Mouse (Mus musculus): ENCODE measurements at regions not wholly inside any gene's neighbourhood (a gene's known extent, or its start where the extent isn't known, plus 50 kb on each side); places are given as distances from the start of the nearest gene placed in this dataset.

- Histone ChIP-seq H3K36me3 (ENCODE audit: control insufficient read depth, insufficient read depth, low read length) (no peaks in the 10 kb centered on the region), H3K9ac (replicated peaks; ENCODE audit: low read depth, low read length) (no peak overlapping the region), H3K4me2 (replicated peaks; ENCODE audit: low read depth, low read length) (no peak overlapping the region), H3K4me3 (ENCODE audit: low read depth, low read length) (no peak overlapping the region), H3K9me3 (ENCODE audit: control insufficient read depth, low read depth, low read length) (no peaks in the 10 kb centered on the region), H3K4me1 (ENCODE audit: control insufficient read depth, insufficient read depth, low read length) (no peaks in the 10 kb centered on the region), H3K27ac (ENCODE audit: low read length) (no peak overlapping the region), H3K27me3 (ENCODE audit: control insufficient read depth, insufficient read depth, low read length) (no peaks in the 10 kb centered on the region)
- 41% methylated on average over 20 of the region's 20 CpGs for WGBS
- ATAC-seq (ENCODE audit: insufficient number of reproducible peaks, insufficient read depth, low FRiP score, low read depth) = no peak
Observed at GRCm38 (mm10) chr4:148384251-148385230, 60.0 kb downstream of the Ubiad1 start.

DNA sequence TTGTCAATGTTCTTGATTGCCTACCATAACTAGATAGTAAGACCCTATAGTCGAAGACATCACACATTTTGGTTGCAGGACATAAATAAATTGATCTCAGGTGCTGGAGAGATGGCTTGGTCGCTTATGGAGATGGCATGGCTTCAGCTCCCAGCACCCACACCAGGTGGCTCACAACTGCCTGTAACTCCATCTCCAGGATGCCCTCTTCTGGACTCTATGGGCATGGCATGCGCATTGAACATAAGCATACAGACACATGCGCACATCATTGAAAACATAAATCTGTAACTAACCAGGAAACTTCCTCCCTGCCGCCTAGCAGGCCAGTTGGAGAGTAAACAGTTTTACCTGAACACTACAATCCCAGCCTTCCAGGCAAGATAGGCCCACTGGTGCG lies 64.0 kb downstream of the Ubiad1 start:
- 85% methylated on average over 6 of the region's 6 CpGs for WGBS
- H3K27me3 ChIP-seq (ENCODE audit: control insufficient read depth, insufficient read depth, low read length) = no peaks in the 10 kb centered on the region

DNA sequence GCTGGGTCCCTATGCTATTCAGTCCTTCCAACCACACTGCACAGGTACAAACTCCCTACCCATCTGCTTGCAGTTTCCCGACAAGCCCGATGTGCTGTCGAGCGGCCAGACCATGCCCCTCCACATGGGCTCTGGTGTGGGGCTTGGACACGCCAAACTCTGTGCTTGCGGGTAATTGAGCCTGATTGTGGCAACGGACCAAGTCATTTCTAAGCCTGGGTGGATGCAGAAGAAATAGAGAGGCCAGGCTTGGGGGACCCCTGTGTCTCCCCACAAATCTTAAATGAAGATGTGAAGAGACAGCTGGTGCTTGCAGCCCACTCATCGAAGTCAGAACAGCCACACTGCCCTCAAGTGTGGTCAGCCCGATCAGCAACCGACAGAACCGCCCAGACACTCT lies 66.1 kb downstream of the Ubiad1 start:
- 78% methylated on average over 11 of the region's 11 CpGs for WGBS
- Histone ChIP-seq H3K4me3 (ENCODE audit: low read depth, low read length) (no peak overlapping the region), H3K9me3 (ENCODE audit: control insufficient read depth, low read depth, low read length) (no peaks in the 10 kb centered on the region)

More for the DNA sequence above, 64.0 kb downstream of the Ubiad1 start:
- Histone ChIP-seq H3K36me3 (ENCODE audit: control insufficient read depth, insufficient read depth, low read length) (no peaks in the 10 kb centered on the region), H3K4me2 (replicated peaks; ENCODE audit: low read depth, low read length) (no peak overlapping the region), H3K4me3 (ENCODE audit: low read depth, low read length) (no peak overlapping the region), H3K9ac (replicated peaks; ENCODE audit: low read depth, low read length) (no peak overlapping the region), H3K4me1 (ENCODE audit: control insufficient read depth, insufficient read depth, low read length) (no peaks in the 10 kb centered on the region), H3K27ac (ENCODE audit: low read length) (no peak overlapping the region), H3K9me3 (ENCODE audit: control insufficient read depth, low read depth, low read length) (no peaks in the 10 kb centered on the region)
- no peak for ATAC-seq (ENCODE audit: insufficient number of reproducible peaks, insufficient read depth, low FRiP score, low read depth)

DNA sequence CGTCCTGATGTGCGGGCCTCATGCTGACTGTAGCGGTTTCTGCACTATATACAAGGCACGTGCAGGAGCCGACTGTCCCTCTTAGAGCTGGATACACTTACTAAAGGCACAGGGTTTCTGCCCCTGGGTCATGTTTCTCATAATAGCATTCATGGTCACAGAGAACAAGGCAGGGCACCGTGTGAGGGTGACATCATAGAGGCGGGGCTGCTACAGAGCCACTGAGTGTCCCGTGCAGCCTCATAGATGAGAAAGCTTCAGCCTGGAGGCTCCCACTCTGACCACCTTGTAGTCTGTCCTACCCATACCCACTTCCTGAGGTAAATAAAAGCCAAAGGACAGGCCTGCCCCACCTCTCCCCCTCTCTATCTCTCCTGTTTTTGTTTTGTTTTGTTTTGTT lies 67.2 kb downstream of the Ubiad1 start:
- 43% methylated on average over 8 of the region's 8 CpGs for WGBS
- no peak overlapping the region for H3K4me2 ChIP-seq (replicated peaks; ENCODE audit: low read depth, low read length)
- ATAC-seq (ENCODE audit: insufficient number of reproducible peaks, insufficient read depth, low FRiP score, low read depth) = no peak

More for the DNA sequence above, 66.1 kb downstream of the Ubiad1 start:
- ATAC-seq (ENCODE audit: insufficient number of reproducible peaks, insufficient read depth, low FRiP score, low read depth) = no peak
- H3K36me3 ChIP-seq (ENCODE audit: control insufficient read depth, insufficient read depth, low read length) = no peaks in the 10 kb centered on the region
- H3K4me2 ChIP-seq (replicated peaks; ENCODE audit: low read depth, low read length) = no peak overlapping the region
- no peaks in the 10 kb centered on the region for H3K27me3 ChIP-seq (ENCODE audit: control insufficient read depth, insufficient read depth, low read length)
- no peak overlapping the region for H3K9ac ChIP-seq (replicated peaks; ENCODE audit: low read depth, low read length)
- no peak overlapping the region for H3K27ac ChIP-seq (ENCODE audit: low read length)
- H3K4me1 ChIP-seq (ENCODE audit: control insufficient read depth, insufficient read depth, low read length) = no peaks in the 10 kb centered on the region

GRCm38 (mm10) chr4:148376439-148376838 lies 68.1 kb downstream of the Ubiad1 start:
- H3K4me1 ChIP-seq (ENCODE audit: control insufficient read depth, insufficient read depth, low read length) = no peaks in the 10 kb centered on the region
- H3K9me3 ChIP-seq (ENCODE audit: control insufficient read depth, low read depth, low read length) = no peaks in the 10 kb centered on the region
- no peak overlapping the region for H3K4me3 ChIP-seq (ENCODE audit: low read depth, low read length)
- H3K36me3 ChIP-seq (ENCODE audit: control insufficient read depth, insufficient read depth, low read length) = no peaks in the 10 kb centered on the region
- WGBS = 31% methylated on average over 3 of the region's 3 CpGs
- no peak overlapping the region for H3K9ac ChIP-seq (replicated peaks; ENCODE audit: low read depth, low read length)
- no peak overlapping the region for H3K4me2 ChIP-seq (replicated peaks; ENCODE audit: low read depth, low read length)
- H3K27me3 ChIP-seq (ENCODE audit: control insufficient read depth, insufficient read depth, low read length) = no peaks in the 10 kb centered on the region
- no peak overlapping the region for H3K27ac ChIP-seq (ENCODE audit: low read length)
- ATAC-seq (ENCODE audit: insufficient number of reproducible peaks, insufficient read depth, low FRiP score, low read depth) = no peak

More for the DNA sequence above, 67.2 kb downstream of the Ubiad1 start:
- Histone ChIP-seq H3K27ac (ENCODE audit: low read length) (no peak overlapping the region), H3K36me3 (ENCODE audit: control insufficient read depth, insufficient read depth, low read length) (no peaks in the 10 kb centered on the region), H3K9ac (replicated peaks; ENCODE audit: low read depth, low read length) (no peak overlapping the region), H3K27me3 (ENCODE audit: control insufficient read depth, insufficient read depth, low read length) (no peaks in the 10 kb centered on the region), H3K9me3 (ENCODE audit: control insufficient read depth, low read depth, low read length) (no peaks in the 10 kb centered on the region), H3K4me3 (ENCODE audit: low read depth, low read length) (no peak overlapping the region), H3K4me1 (ENCODE audit: control insufficient read depth, insufficient read depth, low read length) (no peaks in the 10 kb centered on the region)

- no peak overlapping the region for H3K27ac ChIP-seq (ENCODE audit: low read length)
- no peaks in the 10 kb centered on the region for H3K36me3 ChIP-seq (ENCODE audit: control insufficient read depth, insufficient read depth, low read length)
- H3K9me3 ChIP-seq (ENCODE audit: control insufficient read depth, low read depth, low read length) = no peaks in the 10 kb centered on the region
- ATAC-seq (ENCODE audit: insufficient number of reproducible peaks, insufficient read depth, low FRiP score, low read depth) = no peak
- no peak overlapping the region for H3K4me2 ChIP-seq (replicated peaks; ENCODE audit: low read depth, low read length)
- no peak overlapping the region for H3K4me3 ChIP-seq (ENCODE audit: low read depth, low read length)
- no peaks in the 10 kb centered on the region for H3K27me3 ChIP-seq (ENCODE audit: control insufficient read depth, insufficient read depth, low read length)
- no peaks in the 10 kb centered on the region for H3K4me1 ChIP-seq (ENCODE audit: control insufficient read depth, insufficient read depth, low read length)
- H3K9ac ChIP-seq (replicated peaks; ENCODE audit: low read depth, low read length) = no peak overlapping the region
- 90% methylated on average over 7 of the region's 7 CpGs for WGBS
Observed at GRCm38 (mm10) chr4:148371489-148371888, 73.1 kb downstream of the Ubiad1 start.

DNA sequence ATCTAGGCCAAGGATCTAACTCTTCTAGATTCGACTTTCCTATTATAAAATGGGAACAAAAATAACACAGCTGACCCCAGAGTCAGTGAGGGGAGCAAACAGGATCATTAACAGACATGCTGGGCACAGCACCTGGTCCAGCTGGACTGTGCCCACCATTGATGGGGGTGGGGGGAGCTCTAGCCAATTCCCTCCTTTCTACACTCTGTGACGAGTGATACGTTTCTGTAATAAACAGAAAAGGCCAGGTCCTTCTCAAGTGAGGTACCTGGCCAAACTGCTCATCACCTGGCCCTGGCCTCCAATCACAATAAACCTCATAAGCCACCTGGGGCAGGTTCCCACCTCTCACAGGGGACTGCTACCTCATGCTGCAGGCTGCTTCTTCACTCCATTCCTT lies 76.9 kb downstream of the Ubiad1 start:
- 76% methylated on average over 3 of the region's 3 CpGs for WGBS
- H3K9ac ChIP-seq (replicated peaks; ENCODE audit: low read depth, low read length) = no peak overlapping the region
- H3K4me1 ChIP-seq (ENCODE audit: control insufficient read depth, insufficient read depth, low read length) = no peaks in the 10 kb centered on the region
- H3K36me3 ChIP-seq (ENCODE audit: control insufficient read depth, insufficient read depth, low read length) = no peaks in the 10 kb centered on the region
- H3K4me2 ChIP-seq (replicated peaks; ENCODE audit: low read depth, low read length) = no peak overlapping the region
- no peaks in the 10 kb centered on the region for H3K9me3 ChIP-seq (ENCODE audit: control insufficient read depth, low read depth, low read length)
- no peak for ATAC-seq (ENCODE audit: insufficient number of reproducible peaks, insufficient read depth, low FRiP score, low read depth)
- no peaks in the 10 kb centered on the region for H3K27me3 ChIP-seq (ENCODE audit: control insufficient read depth, insufficient read depth, low read length)
- H3K27ac ChIP-seq (ENCODE audit: low read length) = no peak overlapping the region
- H3K4me3 ChIP-seq (ENCODE audit: low read depth, low read length) = no peak overlapping the region

DNA sequence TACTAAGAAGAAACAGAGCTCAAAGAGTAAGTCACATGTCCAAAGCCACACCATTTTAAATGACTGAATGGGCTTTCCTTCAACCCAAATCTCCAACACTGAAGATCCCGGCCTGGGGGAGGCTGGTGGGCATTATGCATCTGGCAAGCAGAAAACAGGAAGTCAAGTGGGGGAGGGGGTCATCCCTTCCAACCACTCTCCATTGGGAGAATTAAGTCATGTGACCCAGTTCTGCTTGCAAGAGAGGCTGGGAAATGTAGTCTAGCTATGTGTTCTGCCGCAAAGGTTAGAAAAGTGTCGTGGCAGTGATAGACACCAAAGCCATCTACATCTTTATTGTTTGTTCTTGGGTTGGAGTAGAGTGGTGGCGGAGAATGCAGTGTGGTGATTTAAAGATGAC lies 78.0 kb upstream of the Disp3 start:
- no peak overlapping the region for H3K27ac ChIP-seq (ENCODE audit: low read length)

More for the DNA sequence above, 78.0 kb upstream of the Disp3 start:
- no peaks in the 10 kb centered on the region for H3K9me3 ChIP-seq (ENCODE audit: control insufficient read depth, low read depth, low read length)
- H3K4me1 ChIP-seq (ENCODE audit: control insufficient read depth, insufficient read depth, low read length) = no peaks in the 10 kb centered on the region
- H3K9ac ChIP-seq (replicated peaks; ENCODE audit: low read depth, low read length) = no peak overlapping the region
- H3K4me3 ChIP-seq (ENCODE audit: low read depth, low read length) = no peak overlapping the region
- H3K27me3 ChIP-seq (ENCODE audit: control insufficient read depth, insufficient read depth, low read length) = no peaks in the 10 kb centered on the region
- ATAC-seq (ENCODE audit: insufficient number of reproducible peaks, insufficient read depth, low FRiP score, low read depth) = no peak
- 53% methylated on average over 4 of the region's 4 CpGs for WGBS
- no peak overlapping the region for H3K4me2 ChIP-seq (replicated peaks; ENCODE audit: low read depth, low read length)
- H3K36me3 ChIP-seq (ENCODE audit: control insufficient read depth, insufficient read depth, low read length) = no peaks in the 10 kb centered on the region

All from stomach, embryonic 14.5 days (tissue).